Mouse (Mus musculus): ENCODE results near the gene D430042O09Rik.

Gene D430042O09Rik

DNA sequence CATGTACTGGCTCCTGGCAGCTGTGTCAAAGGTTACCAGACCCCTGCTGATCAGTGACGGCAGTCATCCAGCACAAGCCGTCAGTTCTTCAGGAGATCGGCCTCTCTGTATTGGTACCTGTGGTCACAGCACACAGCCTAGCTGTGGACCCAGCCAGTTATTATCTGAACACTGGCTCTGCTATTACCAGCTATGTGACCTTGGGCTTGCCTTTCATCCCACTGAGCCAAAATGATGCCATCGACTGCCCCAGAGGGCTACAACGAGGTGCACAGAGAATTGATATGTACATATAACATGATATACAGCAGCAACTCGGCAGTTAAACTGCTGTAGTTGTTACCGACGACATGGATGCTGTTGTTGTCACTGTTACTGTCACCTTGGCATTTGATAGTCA lies 82.4 kb downstream of the D430042O09Rik start:
- DNase-seq (ENCODE audit: low read depth, low spot score) = no peak

DNA sequence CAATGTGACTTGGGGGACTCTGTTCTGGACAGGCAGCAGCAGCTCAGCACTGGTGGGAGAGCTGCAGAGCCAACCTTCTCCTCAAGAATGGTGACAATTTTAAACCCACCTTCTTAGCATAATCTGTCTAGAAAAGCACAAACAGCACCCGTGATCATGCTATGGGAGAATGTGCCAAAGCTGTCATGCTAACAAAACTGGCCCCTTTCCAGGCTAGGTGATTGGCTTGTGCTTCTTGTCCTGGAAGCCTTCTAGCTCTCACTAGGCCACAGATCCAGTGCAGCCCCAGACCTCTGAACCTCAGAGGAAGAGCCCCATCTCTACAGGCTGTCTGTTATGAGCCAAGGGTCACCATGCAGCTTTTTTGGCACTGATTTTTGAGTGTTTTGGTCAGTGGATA lies 98.9 kb downstream of the D430042O09Rik start:
- no peak for DNase-seq (ENCODE audit: low read depth, low spot score)

DNA sequence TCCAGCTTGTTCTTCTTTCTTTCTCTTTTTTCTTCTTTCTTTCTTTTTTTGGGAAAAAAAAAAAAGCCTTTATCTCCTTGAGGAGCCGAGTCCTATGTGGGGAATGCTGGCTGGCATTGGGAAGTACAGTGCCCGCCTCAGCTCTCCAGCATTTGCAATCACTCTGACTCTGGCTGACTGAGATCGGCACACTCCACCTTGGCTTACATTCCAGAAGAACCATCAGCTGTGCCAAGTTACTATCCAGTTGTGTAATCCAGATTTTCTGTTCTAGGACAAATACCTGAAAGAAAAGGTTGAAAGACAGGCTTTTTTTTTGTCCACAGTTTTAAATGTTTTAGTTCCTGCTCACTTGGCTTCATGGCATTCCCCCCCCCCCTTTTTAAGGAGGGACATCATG lies 100.5 kb downstream of the D430042O09Rik start:
- no peak for DNase-seq (ENCODE audit: low read depth, low spot score)

DNA sequence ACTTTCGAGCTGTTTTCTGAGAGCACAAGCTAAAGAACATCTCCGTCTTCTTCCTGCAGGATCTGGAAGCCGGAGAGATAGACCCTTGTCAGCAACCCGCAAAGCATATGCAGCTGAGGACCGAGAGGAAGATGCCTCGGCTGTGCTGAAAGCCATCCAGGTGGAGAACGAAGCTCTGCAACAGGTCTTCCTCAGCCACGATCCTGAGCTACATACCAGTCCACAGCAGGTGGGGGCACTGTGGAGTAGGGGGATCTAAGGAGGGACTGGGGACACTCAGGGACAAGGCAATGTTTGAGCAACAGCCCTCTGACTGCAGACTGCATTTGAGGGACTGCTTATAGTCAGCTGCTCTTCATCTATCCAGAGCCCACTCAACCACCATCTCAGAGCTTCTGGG lies 105.0 kb downstream of the D430042O09Rik start:
- no peak for DNase-seq (ENCODE audit: low read depth, low spot score)

DNA sequence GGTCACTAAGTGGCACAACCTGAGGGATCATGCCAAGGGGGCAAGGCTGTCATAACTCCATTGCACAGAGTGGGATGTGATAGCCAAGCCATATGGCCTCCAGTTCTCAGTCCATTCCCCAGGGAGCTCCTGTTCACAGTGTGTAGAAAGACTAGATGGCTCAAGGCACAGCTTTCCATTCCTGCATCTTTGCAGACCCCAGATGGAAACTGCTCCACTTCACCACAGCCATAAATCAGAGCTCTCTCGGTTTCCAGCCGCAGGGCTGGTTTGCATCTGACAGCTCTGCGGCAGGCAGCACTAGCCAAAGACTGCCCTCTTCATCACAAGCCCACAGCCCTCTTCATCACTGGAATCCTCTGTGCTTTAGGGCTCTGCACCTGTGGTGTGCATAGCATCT lies 108.0 kb downstream of the D430042O09Rik start:
- peak; percentile 81 for DNase-seq (ENCODE audit: low read depth, low spot score)

DNA sequence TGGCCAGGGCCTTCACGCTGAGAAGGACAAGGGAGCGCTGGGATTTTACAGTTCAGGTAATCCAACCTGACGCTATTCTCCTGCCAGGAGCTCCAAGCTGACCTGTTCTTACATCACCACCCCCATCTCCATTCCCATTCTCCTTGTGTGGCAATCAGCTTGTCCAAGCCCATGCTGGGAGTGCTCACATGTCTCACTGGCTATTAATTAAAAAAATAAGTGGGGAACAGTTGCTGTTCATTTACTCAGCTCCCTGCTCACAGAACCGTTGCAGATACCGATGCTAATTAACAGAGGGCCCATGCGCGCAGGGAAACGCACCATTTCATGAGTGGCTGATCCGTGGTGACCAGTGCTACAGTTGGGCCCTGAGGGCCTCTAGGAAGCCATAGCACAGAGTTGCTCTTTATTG lies 110.6 kb downstream of the D430042O09Rik start:
- DNase-seq (ENCODE audit: low read depth, low spot score) = no peak

DNA sequence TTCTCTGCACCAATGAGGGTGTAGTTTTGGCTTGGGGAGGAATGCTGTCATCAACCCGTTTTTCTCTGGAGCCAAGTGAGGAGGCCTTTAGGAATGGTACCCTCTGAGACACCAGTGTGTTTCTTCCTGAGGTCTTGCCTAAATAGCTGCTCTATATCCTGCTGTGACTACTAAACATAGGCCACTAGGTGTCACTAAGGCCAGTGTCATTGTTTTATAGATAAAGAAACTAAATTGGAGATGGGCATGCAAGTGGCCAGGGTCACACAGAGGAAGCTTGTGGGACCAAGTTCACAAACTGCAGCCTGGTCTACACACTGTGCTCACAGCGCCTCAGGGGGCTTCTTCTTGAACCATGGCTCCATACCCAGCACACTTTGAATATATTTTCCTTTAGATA lies 112.5 kb downstream of the D430042O09Rik start:
- no peak for DNase-seq (ENCODE audit: low read depth, low spot score)

DNA sequence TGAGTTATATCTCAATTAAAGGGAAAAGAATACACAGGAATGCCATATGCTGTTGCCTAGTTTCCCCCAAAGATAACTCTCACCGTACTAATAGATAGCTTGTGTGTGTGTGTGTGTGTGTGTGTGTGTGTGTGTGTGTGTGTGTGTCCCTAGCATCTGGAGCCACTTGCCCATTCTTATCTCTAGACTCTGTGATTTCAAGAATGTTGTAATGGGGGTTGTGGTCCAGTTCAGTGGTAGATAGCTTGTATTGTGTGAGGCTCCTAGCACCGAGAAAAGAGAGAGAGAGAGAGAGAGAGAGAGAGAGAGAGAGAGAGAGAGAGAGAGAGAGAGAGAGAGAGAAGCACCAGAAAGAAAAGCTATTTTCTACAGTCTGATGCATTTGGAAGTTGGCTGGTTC lies 118.7 kb downstream of the D430042O09Rik start:
- DNase-seq (ENCODE audit: low read depth, low spot score) = no peak

DNA sequence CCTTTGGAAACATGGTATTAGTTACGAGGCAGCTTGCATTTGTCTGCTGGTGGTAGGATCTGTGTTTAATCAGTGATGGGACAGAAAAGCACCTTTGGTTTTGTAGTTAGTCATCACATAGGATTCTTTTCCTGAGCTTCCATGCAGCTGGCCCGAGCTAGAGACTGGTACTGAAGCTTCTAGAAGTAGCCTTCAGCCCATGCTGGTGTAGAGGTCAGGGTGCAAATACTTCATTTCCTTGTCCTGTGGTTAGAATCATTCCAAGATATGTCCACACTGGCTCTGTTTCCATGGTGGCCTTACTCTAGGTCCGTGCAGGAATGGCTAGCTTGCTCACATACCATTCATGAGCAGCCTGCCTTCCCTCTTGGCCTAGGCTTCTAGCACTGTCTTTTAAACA lies 119.2 kb downstream of the D430042O09Rik start:
- no peak for DNase-seq (ENCODE audit: low read depth, low spot score)

DNA sequence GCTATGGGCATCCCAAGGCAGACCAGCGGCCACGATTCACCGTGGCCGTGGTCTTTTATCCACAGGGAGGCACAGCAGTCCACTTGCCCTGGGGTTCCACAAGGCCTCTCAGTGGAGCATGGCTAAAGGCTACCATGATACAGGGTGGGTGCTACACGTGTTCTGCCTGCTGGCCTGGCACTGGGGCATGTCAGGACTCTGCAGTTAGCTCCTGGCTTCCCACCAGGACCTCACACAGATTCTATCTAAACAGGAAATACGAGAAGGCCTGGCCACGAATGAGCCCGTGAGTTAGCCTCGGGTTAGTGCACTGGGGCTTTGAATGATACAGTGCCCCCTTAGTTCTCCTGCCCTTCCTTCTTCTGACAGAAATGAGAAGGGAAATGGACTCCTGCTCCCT lies 119.7 kb downstream of the D430042O09Rik start:
- no peak for DNase-seq (ENCODE audit: low read depth, low spot score)

DNA sequence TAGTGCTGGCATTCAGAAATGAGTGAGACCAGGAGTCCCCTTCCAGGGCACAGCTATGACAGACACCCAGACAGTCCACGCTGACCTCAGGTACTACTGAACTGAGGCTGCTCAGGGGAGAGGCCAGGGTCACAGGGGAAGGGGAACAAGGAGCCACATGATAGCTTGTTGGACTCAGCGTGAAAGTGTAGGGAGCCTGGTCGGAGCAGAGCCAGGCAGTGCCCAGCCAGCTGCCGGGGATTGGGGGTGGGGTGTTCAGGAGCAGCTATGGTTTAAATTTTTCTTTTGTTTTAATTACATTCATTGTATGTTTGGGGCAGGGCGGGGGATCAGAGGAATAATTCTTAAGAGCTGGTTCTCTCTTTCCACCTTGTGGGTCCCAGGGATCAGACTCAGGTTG lies 120.9 kb downstream of the D430042O09Rik start:
- DNase-seq (ENCODE audit: low read depth, low spot score) = no peak

DNA sequence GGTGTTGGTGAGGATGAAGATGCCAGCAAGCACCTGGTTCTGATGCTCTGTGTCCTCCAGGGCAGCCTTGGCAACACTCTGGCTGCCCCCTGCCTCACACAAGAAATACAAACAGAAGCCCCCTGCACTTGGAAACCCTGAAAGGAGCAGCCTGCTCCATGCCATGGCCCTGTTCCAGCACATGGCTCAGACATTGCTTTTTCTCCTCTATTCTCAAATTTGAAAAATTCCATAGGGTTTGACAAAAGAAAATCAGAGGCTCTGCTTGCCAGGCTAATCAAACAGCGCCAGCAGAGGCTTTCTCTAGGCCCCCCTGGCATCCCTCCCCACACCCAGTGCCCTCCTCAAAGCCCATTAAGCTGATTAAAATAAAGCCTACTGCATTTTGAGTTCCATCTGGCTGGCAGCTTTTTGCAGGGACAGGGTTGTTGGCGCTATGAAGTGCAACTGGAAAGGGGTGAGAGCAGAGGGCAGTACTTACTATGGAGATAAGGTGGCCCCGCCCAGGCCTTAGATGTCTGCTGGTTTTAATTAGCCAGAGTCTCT lies 121.5 kb downstream of the D430042O09Rik start:
- no peak for DNase-seq (ENCODE audit: low read depth, low spot score)

DNA sequence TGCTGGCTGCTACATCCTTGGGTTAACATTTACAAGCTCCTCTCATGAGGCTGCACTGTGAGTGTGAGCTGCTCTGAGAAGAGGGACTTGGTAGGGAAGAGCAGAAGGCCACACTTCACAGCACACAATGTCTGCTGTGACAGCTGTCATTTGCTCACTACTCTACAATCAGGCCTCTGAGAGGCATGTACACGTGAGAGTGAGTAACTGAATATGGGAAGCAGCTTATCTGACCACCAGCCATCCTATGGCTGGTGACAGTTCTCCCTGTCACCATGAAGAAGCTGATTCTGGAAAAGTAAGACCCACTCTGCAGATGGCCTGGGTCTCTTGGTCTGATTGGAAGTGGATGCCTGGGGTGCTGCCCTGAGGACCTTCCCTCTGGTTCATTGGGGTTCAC lies 125.1 kb downstream of the D430042O09Rik start:
- DNase-seq (ENCODE audit: low read depth, low spot score) = no peak

DNA sequence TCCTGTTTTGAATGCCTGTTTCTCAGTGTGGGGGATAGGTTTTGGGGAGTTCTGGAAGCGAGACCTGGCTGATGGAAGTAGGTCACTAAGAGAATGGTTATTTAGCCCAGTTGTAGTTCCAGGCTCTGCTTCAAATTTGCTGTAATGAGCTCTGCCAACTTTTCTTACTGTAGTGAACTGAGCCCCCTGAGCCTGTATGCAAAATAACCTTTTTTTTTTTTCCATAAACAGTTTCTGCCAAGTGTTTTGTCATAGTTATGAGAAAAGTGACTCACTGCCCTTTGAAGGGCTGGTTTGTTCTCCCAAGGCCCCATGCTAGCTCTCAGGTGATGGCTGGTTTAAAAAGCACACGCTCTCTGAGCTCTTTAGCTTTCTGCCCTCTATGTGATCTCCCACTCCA lies 125.8 kb downstream of the D430042O09Rik start:
- no peak for DNase-seq (ENCODE audit: low read depth, low spot score)

DNA sequence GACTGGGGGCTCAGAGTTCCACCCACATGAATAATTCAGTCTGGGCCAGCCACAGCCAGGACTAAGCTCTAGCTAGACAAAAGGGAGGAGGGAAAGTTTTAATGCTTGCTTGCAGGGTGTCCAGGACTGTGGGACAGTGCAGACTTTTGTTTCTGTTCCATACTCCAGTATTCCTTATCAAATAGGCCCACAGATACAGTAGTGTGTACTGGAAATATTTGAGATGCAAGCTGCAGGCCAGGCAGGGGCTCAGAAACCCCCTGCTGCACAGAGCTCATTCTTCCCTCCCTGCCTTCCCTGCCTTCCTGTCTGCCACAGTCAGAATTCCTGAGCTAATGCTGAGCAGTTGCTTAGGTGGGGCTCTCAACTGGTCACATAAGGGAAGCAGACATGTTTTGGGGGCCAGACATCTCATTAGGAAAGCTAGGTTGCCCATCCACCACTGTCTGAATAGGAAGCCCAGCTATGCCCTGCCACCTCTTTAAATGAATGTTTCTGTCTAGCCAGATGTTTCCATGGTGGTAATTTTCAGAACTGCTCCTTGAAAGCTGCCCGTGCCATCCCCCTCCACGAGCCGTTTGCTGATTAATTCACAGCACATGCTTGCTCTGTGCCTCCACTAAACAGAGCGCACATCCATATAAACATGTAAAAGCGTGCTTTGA lies 130.5 kb downstream of the D430042O09Rik start:
- DNase-seq (ENCODE audit: low read depth, low spot score) = peak; percentile 37

DNA sequence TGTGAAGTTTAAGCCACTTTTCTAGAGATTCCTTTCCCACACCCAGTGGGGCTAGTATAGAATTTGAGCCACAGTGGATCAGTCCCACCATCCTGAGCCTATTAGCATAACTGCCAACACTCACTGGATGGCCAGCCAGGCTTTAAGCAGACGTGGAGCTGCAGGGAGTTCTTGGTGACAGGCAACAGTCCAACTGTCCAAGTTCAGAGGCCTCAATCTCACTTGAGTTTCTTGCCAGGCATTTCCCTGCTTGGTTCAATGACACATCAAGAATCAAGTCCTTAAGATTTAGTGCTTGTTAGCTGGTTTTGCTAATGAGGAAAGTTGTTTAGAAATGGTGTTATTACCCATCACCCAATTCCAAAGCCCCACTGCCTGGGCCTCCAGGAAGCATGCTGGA lies 137.9 kb downstream of the D430042O09Rik start:
- no peak for DNase-seq (ENCODE audit: low read depth, low spot score)

DNA sequence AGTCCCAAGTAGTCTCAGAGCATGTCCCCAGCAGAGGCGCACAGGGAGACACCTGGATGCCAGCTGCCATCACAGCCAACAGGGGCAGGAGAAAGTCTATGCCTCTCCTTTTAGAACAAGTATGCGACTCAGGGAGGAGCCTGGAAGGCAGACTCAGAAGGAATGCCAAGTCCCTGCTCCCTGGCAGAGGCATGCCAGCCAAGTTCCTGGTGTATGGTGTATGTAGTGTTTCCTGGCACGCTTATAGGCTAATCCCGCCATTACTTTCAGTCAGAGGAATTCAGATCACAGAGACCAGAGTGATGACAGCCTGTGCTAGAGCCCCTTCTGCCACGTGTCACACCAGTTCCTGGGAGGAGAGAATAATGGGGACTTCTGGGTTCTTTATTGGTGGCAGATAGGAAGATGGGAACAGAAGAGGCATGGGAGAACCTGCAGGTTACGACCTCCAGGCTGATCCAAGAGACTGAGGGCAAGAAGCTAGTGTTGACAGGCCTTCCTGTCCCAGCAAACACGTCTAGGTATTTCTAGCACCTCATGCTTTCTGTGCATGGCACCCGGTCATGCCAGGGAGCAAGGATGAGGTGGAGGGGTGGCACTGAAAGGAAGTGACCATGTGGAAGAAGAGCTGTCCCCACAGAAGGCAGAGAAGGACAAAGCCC lies 139.3 kb downstream of the D430042O09Rik start:
- DNase-seq (ENCODE audit: low read depth, low spot score) = no peak

DNA sequence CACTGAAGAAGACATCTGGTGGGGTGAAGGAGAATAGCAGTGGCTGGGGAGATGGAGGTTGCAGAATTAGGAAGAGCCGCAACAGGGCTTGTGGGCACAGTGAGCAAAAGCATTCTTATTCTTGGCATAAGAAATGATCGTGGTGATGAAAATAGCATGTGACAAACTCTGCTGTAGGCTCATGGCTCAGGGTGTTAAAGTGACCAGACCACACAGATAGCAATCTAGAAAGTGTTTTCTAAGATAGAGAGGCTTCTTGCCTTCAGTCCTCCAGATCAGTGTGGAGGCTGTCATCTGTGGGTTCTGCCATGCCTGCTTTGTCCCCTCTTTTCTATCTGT lies 139.8 kb downstream of the D430042O09Rik start:
- no peak for DNase-seq (ENCODE audit: low read depth, low spot score)

DNA sequence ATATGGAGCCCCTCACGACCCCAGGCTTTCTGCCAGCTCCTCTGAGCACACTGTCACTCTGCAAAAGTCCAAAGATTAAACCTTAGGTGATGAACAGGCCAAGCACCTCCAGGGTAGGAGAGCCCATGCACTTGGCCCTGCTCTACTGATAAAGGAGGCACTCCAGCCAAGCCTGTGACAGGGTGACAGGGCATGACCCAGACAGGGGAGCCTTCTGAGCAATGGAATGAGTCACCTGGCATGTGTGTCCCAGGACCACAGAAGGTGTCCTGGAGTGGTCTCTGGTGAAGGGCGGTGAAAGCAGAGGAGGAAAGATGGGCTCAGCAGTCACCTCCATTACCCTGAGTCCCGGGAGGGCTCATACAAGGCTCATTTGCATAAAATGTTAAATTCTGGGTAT lies 151.9 kb downstream of the D430042O09Rik start:
- DNase-seq (ENCODE audit: low read depth, low spot score) = no peak

DNA sequence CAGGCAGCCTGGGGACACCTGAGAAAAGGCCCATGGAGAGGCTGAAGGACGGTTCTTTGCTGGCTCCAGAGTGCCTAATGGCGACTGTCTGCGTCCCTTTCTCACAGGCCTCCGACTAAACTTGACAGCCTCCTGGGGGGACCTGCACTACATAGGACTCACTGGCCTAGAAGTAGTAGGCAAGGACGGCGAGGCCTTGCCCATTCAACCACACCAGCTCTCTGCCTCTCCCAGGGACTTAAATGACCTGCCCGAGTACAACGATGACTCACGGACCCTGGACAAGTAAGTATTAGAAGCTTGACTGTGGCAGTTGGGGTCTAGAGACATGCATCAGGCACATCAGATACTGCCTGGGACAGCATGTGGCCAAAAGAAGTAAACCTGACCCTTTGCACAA lies 152.7 kb downstream of the D430042O09Rik start:
- DNase-seq (ENCODE audit: low read depth, low spot score) = no peak

DNA sequence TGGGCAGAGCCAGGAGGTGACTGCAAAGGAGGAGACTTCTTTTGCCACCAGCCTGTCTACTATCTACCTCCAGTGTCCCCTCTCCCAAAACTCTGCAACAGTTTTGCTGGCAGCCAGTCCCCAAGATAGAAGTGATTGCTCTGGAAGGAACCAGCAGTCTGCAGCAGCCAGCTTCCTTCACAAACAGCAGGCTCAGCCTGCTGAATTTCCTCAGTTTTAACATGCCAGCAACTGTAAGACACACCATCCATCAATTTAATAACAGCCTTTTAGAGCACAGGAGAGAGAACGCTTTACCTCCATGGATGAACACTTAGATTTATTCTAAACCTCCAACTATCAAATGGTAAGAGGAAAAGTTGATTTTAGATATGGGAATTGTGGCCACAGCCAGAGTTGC lies 156.3 kb downstream of the D430042O09Rik start:
- no peak for DNase-seq (ENCODE audit: low read depth, low spot score)

DNA sequence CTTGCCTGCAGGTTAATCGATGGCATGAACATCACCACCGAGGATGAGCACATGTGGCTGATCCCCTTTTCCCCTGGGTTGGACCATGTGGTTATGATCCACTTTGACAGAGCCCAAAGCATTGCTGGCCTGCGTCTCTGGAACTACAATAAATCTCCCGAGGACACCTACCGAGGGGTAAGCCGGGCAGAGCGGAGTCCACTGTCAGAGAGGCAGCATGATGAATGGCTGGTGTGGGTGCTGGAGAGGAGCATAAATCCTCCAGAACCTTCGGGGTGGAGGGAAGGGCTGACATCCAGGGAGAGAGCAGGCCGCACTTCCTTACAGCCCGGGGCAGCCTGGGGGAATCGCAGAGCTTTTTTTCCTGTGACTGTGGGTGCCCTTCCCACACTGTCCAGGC lies 157.5 kb downstream of the D430042O09Rik start:
- peak; percentile 80 for DNase-seq (ENCODE audit: low read depth, low spot score)

DNA sequence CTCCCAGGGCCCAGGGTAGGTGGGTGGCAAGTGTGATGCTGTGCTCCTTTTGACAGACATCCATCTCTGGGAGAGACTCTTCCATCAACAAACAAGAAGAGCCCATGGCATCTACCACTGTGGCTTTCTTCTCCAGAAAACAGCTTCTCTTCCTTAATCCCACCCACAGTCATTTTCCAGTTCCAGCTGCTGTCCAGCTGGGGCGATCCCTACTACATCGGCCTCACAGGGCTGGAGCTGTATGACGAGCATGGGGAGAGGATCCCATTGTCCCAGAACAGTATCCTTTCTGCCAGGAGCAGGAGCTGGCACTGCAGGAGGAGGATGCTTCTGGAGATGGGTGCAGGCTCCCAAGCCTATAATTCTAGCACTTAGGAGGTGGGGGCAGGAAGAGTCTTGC lies 160.9 kb downstream of the D430042O09Rik start:
- no peak for DNase-seq (ENCODE audit: low read depth, low spot score)

Measured in mesoderm, embryonic 11.5 days (tissue).